Mouse (Mus musculus) heart, postnatal 14 days (tissue): ENCODE measurements around the gene Apbb2. TPM values are rescaled to one million over a fixed set of nuclear protein-coding genes. Genes with fewer than 3 reads are reported as not detected.

Experiments used
- DNase-seq, 2 experiments: peaks; one replicate each; pipeline ENCODE4 v3.0.0; 2021 to 2022
- intact Hi-C: fragments of 180-260 bp; cut with DNase I; formaldehyde crosslinking; loops from one replicate; pipeline ENCODE4 v1.15.1; 2025
- total RNA-seq, 2 experiments: library from RNA; stranded (reverse); gene quantifications; 2 replicates each; pipeline ENCODE4 v1.2.3; 2021

Gene Apbb2
- total RNA-seq, 2 experiments from 2014 or later = 48.0 to 55.1 TPM

DNA sequence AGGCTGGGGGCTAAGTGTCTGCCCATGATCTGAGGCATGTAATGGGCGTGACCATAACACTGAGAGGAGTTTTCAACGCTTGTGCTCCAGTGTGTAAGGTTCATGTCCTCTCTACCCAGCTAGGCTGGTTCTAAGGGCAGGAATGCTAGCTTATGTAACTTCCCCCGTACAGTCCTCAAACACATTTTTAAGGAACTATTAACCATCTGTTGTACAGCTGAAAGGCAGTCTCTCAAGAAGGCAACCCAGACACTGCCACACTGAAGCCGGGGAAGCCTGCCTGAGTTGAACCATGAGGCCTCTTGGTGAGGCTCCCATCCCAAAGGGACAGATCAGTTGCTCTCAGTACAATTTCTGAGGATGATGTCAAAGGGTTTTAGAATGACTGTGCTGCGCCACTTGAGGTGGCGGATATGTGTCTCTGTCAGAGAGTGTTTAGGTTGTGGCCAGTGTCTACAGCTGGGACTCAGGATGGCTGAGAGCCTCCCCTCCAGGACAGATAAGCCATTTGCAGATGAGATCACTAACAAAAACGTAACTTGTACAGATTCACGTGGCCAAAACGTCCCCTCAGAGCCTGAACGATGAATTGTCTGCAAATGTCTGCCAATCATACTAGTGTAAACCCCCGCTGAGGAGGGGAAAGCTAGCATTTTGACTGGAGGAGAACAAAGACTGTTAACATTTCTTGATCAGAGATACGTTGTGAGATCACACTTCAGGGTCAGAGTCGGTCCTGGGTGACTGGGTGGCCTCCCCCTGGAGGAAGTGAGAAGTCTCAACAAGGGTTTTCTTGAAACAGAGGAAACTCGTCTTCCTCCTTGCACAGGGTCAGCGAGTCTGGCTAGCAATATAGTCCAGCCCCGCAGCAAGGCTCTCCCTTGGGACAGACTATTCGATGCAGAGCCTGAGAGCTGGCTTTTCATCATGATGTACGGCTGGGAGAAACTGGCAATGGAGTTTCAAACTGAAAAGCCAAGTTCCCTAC, 255.0 kb downstream of the Apbb2 start:
- no peak for DNase-seq

DNA sequence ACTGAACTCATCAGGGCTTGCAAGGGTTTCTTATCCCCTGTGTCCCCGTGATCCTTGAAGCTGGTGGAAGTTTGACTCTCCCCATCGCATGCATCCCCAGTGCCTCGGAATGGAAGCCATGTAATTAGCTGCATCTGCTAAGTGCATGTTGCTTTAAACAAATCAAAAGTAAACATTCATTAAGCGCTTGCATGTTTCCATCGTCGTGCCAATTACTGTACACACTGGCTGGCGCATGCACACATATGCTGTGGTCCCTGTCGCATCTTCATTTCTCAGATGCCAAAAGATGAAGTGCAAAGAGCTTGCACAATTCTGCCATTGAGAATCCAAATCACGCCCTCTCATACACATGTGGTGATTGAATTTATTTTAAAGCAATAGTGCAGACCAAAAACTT, 257.8 kb downstream of the Apbb2 start:
- intact Hi-C loops = no loop called here
- DNase-seq = no peak

More for the DNA sequence above, 255.0 kb downstream of the Apbb2 start:
- intact Hi-C loops = no loop called here

GRCm38 (mm10) chr5:66359742-66360423, 258.7 kb downstream of the Apbb2 start:
- DNase-seq = no peak
- intact Hi-C loops = no loop called here

DNA sequence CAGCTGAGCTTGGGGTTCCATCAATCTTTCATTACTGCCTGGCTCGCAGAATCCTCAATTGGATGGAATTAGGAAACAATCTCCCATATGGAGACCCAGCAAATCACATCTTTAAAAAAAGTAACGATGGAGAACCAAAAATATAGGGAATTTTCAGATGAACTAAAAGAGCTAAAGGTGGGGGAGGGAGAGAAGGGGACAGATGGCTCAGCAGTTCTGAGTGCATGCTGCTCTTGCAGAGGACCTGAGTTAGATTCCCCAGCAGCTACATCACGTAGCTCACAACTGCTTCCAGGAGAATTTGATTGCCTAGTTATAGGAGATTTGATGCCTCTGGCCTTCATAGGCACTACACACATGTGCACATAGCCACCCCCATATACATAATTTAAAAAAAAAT, 263.4 kb downstream of the Apbb2 start:
- no peak for DNase-seq
- intact Hi-C loops = no loop called here

- intact Hi-C loops = no loop called here
- DNase-seq = no peak
These were observed 264.7 kb downstream of the Apbb2 start for GRCm38 (mm10) chr5:66353876-66354275.

- DNase-seq = no peak
- intact Hi-C loops = no loop called here
These were observed 266.7 kb downstream of the Apbb2 start for GRCm38 (mm10) chr5:66351836-66352390.

DNA sequence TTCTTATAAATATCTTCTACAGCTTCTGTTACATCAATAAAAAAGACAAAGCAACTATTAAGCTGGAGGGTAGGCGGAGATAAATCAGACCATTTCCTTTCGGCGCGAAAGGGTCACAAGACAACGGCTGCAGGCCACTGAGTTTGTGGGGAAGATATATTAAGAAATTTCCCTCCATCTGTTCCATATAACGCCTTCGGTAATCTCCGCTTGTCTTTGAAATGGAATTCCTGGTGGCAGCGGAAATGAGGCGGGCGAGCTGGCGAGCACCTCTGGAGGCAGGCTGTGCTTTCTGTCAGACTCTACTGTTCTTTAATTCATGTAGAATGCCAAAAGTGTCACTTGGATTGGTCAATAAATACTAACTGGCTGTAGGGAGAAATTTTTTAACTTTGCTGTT, 267.5 kb downstream of the Apbb2 start:
- DNase-seq = peak in 1 of 2 experiments; percentile 13
- intact Hi-C loops = no loop called here

DNA sequence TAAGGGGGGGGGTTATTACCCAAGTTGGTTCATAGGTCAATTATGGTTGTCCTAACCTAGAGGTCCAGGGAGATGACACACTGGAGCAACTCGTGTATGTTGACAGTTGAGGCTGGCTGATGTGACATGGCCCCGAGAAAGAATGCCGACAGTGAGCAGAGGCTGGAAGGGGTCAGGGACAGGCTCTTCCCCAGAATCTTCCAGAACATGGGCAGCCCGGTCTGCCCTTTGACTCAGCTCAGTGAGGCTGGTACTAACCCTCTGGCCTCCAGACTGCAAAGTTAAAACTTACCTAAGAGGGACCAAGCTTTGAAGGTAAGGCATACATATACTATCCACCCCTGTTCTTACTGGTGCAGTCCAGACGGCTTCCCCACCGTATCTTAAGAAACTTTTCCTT, 268.0 kb downstream of the Apbb2 start:
- intact Hi-C loops = no loop called here
- no peak for DNase-seq

DNA sequence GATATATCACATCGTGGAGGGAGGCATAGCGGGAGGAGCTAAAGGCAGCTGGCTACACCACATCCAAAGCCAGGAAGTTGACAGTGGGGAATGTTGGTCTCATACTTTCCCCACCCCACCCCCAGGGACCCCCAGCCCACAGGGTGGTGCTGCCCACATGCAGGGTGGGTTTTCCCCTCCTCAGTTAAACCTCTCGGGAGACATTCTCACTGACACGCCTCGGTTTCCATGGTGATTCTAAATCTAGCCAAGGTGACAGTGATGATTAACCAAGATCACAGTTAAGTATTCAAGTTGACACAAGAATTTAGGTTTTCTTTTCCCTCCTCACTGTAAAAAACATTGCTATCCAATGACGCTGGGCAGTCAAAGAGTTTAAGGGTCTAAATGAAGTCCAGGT, 270.2 kb downstream of the Apbb2 start:
- intact Hi-C loops = no loop called here
- no peak for DNase-seq

DNA sequence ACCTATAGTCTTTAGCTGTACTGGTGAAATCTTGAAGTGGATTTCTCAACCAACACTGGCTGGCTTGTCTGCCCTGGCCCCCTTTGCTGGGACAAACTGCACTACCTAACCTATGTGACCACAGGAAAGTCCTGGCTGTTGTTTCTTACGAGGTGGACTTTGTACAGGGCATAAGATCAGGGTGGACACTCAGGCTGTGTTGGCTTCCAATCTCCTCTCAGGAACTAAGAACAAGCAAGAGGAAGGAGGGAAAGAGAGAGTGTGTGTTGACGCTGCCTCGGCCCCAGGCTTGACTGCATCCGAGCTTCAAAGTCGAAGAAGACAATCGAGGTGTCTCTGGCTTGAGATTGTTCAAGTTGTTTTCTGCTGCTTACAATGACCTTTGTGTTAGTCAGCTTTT, 271.8 kb downstream of the Apbb2 start:
- no peak for DNase-seq
- intact Hi-C loops = no loop called here

DNA sequence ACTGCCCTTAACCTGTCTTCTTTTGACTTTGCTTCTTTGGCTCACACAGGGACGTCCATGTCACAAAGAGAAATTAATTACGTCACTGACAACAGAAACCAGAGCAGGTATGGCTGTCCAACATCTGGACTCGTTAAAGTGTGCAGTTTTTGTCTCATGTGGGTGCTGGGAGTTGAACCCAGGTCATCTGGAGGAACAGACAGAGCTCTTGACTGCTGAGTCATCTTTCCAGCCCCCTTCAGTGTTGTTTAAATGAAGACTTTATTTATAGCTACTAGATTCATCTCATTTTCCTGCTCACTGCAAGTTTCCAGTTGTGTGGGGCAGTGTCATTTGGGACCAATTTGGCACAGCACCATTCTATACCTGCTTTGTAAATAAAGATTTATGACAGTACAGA, 273.4 kb downstream of the Apbb2 start:
- DNase-seq = no peak
- intact Hi-C loops = no loop called here

- intact Hi-C loops = no loop called here
- DNase-seq = no peak
These were observed 274.4 kb downstream of the Apbb2 start for GRCm38 (mm10) chr5:66344182-66344581.

GRCm38 (mm10) chr5:66342285-66342684, 276.3 kb downstream of the Apbb2 start:
- intact Hi-C loops = no loop called here
- DNase-seq = no peak

GRCm38 (mm10) chr5:66341848-66342247, 276.7 kb downstream of the Apbb2 start:
- intact Hi-C loops = no loop called here
- DNase-seq = no peak

DNA sequence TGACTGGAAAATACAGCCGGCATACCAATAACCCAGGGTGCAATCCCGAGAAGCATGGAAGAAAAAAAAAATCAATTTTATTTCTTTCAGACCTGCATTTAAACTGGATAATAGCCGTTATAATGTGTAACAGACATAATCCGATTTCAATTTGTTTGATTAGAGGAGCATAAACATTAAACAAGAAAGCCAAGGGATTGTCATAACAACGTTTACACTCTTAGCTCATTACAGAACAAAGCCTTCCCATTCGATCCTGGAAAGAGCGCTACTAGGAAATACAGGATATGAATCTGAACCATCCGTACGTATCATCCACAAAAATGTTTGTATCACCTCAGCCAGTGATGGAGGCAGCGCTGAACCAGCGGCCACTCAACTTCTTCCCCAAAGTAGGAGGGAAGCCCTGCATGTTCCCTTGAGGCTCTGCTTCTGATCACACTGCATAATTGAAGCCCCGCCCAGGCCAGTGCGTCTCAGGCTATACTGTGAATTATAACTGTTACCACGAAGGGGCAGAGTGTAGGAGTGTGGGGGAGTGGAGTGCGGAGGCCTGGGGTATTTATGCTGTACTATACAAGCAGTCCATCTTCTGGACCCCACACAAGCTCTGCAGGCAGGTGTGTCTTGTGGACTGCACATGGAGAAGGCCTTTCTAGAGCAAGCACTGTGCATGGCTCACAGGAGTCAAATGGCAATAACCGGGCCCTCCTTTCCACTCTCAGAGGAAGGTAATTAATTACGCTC, 278.1 kb downstream of the Apbb2 start:
- no peak for DNase-seq
- intact Hi-C loops = no loop called here

DNA sequence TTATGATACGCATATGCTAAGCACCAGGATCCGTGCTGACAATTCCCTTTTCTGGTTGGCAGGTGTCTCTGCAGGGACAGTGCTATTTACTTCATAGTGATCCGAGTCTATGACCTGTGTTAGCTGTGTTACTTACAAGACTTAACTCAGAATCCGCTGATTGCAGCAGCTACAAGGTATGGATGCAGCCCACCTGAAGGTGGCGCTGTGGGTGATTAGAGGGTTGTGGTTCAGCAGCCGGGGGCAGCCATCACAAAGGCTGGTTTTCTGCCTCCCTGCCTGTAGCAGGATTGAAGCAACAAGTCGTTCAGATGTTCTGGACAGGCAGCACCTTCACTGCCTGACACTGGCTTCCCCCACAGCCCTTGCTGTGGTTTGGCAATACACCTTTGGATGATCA, 280.0 kb downstream of the Apbb2 start:
- DNase-seq = peak; percentile 17 to 49
- intact Hi-C loops = no loop called here

DNA sequence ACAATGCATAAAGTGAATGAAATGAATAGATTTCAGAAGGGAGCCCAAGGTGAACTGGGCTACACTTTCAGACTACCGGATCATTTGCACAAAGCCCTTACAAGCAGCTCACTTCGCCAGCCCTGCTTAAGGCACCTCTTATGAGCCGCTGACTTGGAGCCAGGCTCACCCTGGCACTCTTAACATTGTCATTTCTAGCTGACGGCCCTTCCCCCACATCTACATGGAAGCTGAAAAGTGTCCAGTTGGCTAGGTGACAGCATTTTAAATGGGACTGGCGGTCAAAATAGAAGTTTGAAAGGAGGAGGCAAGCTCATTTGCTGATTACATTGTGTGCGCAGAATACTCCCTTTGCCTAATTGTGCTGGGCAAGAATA, 280.6 kb downstream of the Apbb2 start:
- peak; percentile 49 to 78 for DNase-seq
- intact Hi-C loops = no loop called here

GRCm38 (mm10) chr5:66337025-66337968, 281.3 kb downstream of the Apbb2 start:
- intact Hi-C loops = no loop called here
- peak; percentile 63 to 64 for DNase-seq

DNA sequence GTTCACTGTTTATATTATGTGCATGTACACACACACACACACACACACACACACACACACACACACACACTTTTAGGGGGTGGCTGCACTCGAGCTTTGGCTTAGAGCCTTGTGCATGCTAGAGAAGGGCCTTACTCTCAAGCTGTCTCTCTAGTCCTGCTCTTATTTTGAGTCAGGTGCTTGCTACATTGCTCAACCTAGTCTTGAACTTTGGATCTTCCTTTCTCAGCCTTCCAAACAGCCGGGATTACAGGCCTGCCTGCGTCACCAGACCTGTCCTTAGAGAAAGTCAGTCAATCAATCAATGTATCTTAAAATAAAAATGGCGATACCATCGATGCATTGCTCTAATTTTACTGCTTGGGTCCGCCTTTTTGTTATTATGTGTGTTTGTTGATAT, 287.8 kb downstream of the Apbb2 start:
- DNase-seq = no peak
- intact Hi-C loops = no loop called here

DNA sequence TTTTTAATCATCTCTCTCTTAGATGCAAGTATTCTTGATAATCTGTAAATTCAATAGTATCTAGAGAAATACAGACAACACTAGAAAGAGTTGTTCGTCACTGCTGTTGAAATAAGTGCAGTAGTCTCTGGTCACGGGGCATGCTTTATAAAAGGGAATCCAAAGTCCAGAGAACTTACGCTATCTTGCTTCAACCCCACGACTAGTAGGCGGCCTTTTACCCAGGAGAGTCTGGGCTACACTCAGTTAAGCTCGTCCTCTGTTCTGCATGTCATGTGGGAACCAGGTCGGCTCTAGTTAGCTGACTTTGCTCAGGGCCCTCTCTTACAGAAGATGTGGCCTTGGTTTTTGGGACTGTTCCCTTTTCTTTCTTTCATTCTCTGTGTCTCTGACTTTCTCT, 289.8 kb downstream of the Apbb2 start:
- intact Hi-C loops = no loop called here
- no peak for DNase-seq
